Mouse (Mus musculus): ENCODE results near the gene Slc37a2. TPM values are rescaled to one million over a fixed set of nuclear protein-coding genes. Genes with fewer than 3 reads are reported as not detected.
A peak's percentile ranks its signal among the peaks of the same experiment; 100 is the strongest.

Gene Slc37a2
- total and polyA plus RNA-seq, 3 experiments: 8.9 to 14.5 (median 13.0) TPM

DNA sequence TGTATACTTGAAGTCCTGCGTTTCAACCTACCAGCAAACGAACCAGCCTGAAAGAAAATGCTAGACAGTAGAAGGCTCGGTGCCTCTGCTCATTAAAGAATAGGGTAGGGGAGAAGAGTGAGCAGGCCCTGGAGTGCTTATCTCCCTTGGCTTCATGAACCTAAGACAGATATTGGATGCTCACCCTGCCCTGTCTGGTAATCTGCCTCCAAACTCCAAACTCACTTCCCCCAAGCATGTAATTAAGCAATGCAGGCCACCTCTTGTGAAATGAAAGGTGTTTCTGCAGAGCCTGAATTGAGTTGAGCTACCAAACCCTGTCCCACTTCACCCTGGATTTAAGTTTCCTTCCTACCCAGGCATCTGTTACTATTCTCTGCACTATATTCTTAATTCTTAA, 12.8 kb downstream of the Slc37a2 start:
- Histone ChIP-seq H3K9me3 (replicated peaks; ENCODE audit: low read length) (no peaks in the 10 kb centered on the region), H3K9ac (ENCODE audit: insufficient read depth, low read depth) (no peak overlapping the region), H3K27me3 (replicated peaks) (no peaks in the 10 kb centered on the region), H3K4me3 (replicated peaks in 1 of 3; ENCODE audit: low read depth in 2 of 3, low read length in 2 of 3, poor library complexity in 1 of 3) (no peak overlapping the region), H3K27ac (ENCODE audit: insufficient read depth, low read depth) (no peak overlapping the region), H3K4me2 (ENCODE audit: insufficient read depth, low read depth, poor library complexity, severe bottlenecking) (no peak overlapping the region), H3K36me3 (replicated peaks in 1 of 2; ENCODE audit: control insufficient read depth in 1 of 2, insufficient read depth in 1 of 2, low read length in 1 of 2) (peaks cover 27 to 63% of the 10 kb centered on the region in 2 experiments), H3K79me2 (replicated peaks; ENCODE audit: control insufficient read depth, extremely low read depth, insufficient read depth, poor library complexity, severe bottlenecking) (no peaks in the 10 kb centered on the region), H3K4me1 (ENCODE audit: control insufficient read depth in 1 of 2, insufficient read depth in 2 of 2) (peaks cover 8 to 71% of the 10 kb centered on the region in 2 experiments)
- TF ChIP-seq MAZ (IDR thresholded peaks at IDR 0.05; ENCODE audit: low read depth, low read length) (no peak), USF2 (conservative IDR thresholded peaks at IDR 0.05; ENCODE audit: low read depth, low read length) (no peak), ZMIZ1 (IDR thresholded peaks at IDR 0.05; ENCODE audit: low read depth, low read length) (no peak), GABPA (IDR thresholded peaks at IDR 0.05; ENCODE audit: insufficient replicate concordance, low read depth, low read length) (no peak), SMC3 (IDR thresholded peaks at IDR 0.05; ENCODE audit: low read depth, low read length) (no peak), EP300 (IDR thresholded peaks at IDR 0.05; ENCODE audit: low read length) (no peak), HCFC1 (IDR thresholded peaks at IDR 0.05; ENCODE audit: low read depth, low read length) (no peak)
- in situ Hi-C loops (cut with MboI; ENCODE audit: low pct_ligation_motif_present, low pct_unique_long_range_greater_than_20kb, low sequenced_read_pairs) (no loop called here), dilution Hi-C loops (cut with MboI; ENCODE audit: extremely low pct_ligation_motif_present, extremely low pct_unique_long_range_greater_than_20kb, low sequenced_read_pairs) (no loop called here)
- DNase-seq (ENCODE audit: extremely low read depth): no peak

DNA sequence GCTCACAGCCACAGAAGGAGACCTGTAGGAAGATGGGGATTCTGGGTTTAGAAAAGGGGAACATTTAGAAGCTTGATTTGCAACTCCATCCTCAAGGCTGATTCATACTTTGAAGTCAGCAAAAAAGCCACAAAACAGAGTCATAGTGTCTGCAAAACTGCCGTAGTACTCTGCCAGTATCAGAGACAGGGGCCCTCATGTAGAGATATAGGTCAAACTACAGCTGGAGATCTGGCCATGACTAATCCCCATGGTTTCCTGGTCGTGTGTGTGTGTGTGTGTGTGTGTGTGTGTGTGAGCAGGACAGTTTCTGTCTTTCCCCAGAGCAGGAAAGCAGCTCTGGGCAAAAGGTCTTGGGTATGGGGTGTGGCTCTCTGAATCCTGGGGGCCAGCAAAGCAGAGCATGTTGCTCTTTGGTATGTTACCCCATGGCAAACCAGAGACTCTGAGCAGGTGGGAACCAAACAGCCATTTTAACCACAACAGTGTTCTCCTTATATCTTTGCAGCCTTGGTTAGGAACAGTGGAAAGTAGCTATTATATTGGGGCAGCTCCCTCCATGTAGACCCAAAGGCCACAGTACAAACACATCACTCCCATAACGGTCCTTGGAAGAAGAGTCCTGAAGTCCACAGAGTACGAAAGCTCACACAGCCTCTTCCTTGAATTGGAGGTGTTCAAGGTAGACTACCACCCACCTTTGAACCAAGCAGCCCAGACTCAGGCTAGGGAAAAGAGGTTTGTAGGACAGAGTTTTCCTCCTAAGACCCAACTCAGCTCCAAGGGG, 19.4 kb downstream of the Slc37a2 start:
- dilution Hi-C loops (cut with MboI; ENCODE audit: extremely low pct_ligation_motif_present, extremely low pct_unique_long_range_greater_than_20kb, low sequenced_read_pairs) (no loop called here), in situ Hi-C loops (cut with MboI; ENCODE audit: low pct_ligation_motif_present, low pct_unique_long_range_greater_than_20kb, low sequenced_read_pairs) (no loop called here)
- peak; percentile 19 for DNase-seq (ENCODE audit: extremely low read depth)
- H3K27ac ChIP-seq (ENCODE audit: insufficient read depth, low read depth): no peak overlapping the region
- H3K79me2 ChIP-seq (replicated peaks; ENCODE audit: control insufficient read depth, extremely low read depth, insufficient read depth, poor library complexity, severe bottlenecking): no peaks in the 10 kb centered on the region
- H3K4me1 ChIP-seq (ENCODE audit: control insufficient read depth in 1 of 2, insufficient read depth in 2 of 2): peaks cover 0 to 33% of the 10 kb centered on the region in 2 experiments; a peak in 3 of 4 replicates
- no peaks in the 10 kb centered on the region for H3K27me3 ChIP-seq (replicated peaks)
- no peak for TF ChIP-seq BHLHE40 (IDR thresholded peaks at IDR 0.05; ENCODE audit: low read depth, low read length)
- 0 out of 2 replicates have a peak, but pooled peaks have one; percentile 22 for TF ChIP-seq ETS1 (conservative IDR thresholded peaks at IDR 0.05; ENCODE audit: low read depth, low read length)
- H3K4me3 ChIP-seq (replicated peaks in 1 of 3; ENCODE audit: low read depth in 2 of 3, low read length in 2 of 3, poor library complexity in 1 of 3): no peak overlapping the region
- peaks cover 59 to 97% of the 10 kb centered on the region in 2 experiments for H3K36me3 ChIP-seq (replicated peaks in 1 of 2; ENCODE audit: control insufficient read depth in 1 of 2, insufficient read depth in 1 of 2, low read length in 1 of 2)
- H3K9me3 ChIP-seq (replicated peaks; ENCODE audit: low read length): no peaks in the 10 kb centered on the region
- no peak overlapping the region for H3K4me2 ChIP-seq (ENCODE audit: insufficient read depth, low read depth, poor library complexity, severe bottlenecking)
- no peak overlapping the region for H3K9ac ChIP-seq (ENCODE audit: insufficient read depth, low read depth)

Measured in CH12.LX (cell line).